Mouse (Mus musculus) E14TG2a.4 (cell line): ENCODE results near the gene Lrrc8d.

Experiments used
- CTCF ChIP-seq: conservative IDR thresholded peaks from 2 replicates; pipeline ENCODE4 v1.5.1; 2014; ENCODE audit warnings: low read length
- POU5F1 ChIP-seq: IDR thresholded peaks from 2 replicates; pipeline ENCODE4 v1.6.1; 2014; ENCODE audit warnings: low read length, borderline replicate concordance

DNA sequence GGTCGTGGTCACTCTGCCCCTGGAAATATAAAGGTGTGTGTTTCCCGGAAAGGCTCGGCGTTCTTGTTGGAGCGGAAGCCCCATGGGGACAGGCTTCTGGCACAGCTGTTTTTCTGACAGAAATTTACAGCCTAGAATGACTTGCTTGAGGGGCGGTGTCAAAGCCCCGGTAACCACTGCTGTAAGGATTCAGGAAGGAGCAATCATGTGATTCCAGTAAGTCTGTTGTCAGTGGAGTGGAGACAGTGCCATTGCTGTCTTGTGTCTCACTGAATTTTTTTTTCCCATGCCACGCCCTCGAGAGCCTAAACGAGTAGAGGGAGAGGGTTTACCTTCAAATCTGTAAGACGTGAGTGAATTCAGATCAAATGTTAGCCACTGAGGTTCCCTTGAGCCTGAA is 6.9 kb downstream of the Lrrc8d start:
- TF ChIP-seq CTCF (no peak), POU5F1 (no peak)
